Mouse (Mus musculus) heart, adult 2 months (tissue): Measurements from ENCODE around the gene Mtmr14.
A peak's percentile ranks its signal among the peaks of the same experiment; 100 is the strongest.

Experiments
- CTCF ChIP-seq: fragments of 200-600 bp; IDR thresholded peaks from 2 replicates; pipeline ENCODE4 v1.8.1; 2022; ENCODE audit warnings: antibody characterized with exemption, mild to moderate bottlenecking, moderate library complexity
- EP300 ChIP-seq: fragments of 200-500 bp; IDR thresholded peaks from 2 replicates; pipeline ENCODE4 v1.6.1; 2011; ENCODE audit warnings: low read depth, low read length, control low read depth; ENCODE audit not compliant: insufficient read depth

GRCm38 (mm10) chr6:113306322-113306985 is 68.8 kb downstream of the Mtmr14 start:
- TF ChIP-seq CTCF (no peak), EP300 (peak; percentile 81; the same call in 1 of the 2 replicates)
